Mouse (Mus musculus) heart, adult 2 months (tissue): ENCODE data around the gene Mecr. TPM values are rescaled to one million over a fixed set of nuclear protein-coding genes. Genes with fewer than 3 reads are reported as not detected.

Experiments used
- DNase-seq, 2 experiments: peaks; one replicate each; pipeline ENCODE4 v3.0.0; 2021
- H3K27ac ChIP-seq: fragments of 200-600 bp; 2 replicates; pipeline ENCODE4 v1.8.1; 2022
- H3K27me3 ChIP-seq: fragments of 200-500 bp; 2 replicates; pipeline ENCODE4 v1.6.1; 2012; ENCODE audit warnings: mild to moderate bottlenecking, low read length, inconsistent platforms, mixed read lengths; ENCODE audit not compliant: control insufficient read depth, insufficient read depth
- H3K36me3 ChIP-seq: fragments of 200-500 bp; 2 replicates; pipeline ENCODE4 v1.6.1; 2012; ENCODE audit warnings: low read length, inconsistent platforms; ENCODE audit not compliant: control insufficient read depth, insufficient read depth
- H3K4me1 ChIP-seq: fragments of 200-500 bp; 2 replicates; pipeline ENCODE4 v1.6.1; 2011; ENCODE audit warnings: low read length; ENCODE audit not compliant: control insufficient read depth, insufficient read depth
- H3K4me3 ChIP-seq: fragments of 200-600 bp; 2 replicates; pipeline ENCODE4 v1.8.1; 2022
- H3K79me2 ChIP-seq: fragments of 200-500 bp; replicated peaks from 2 replicates; pipeline ENCODE4 v1.6.1; 2012; ENCODE audit warnings: mild to moderate bottlenecking, inconsistent platforms, low read length, moderate library complexity, mixed read lengths; ENCODE audit not compliant: control insufficient read depth, insufficient read depth
- H3K9ac ChIP-seq: fragments of 200-500 bp; 2 replicates; pipeline ENCODE4 v1.6.1; 2012; ENCODE audit warnings: low read depth, mild to moderate bottlenecking, control low read depth, inconsistent platforms, low read length, mixed read lengths
- CTCF ChIP-seq: fragments of 200-600 bp; IDR thresholded peaks from 2 replicates; pipeline ENCODE4 v1.8.1; 2022; ENCODE audit warnings: antibody characterized with exemption, mild to moderate bottlenecking, moderate library complexity
- EP300 ChIP-seq: fragments of 200-500 bp; IDR thresholded peaks from 2 replicates; pipeline ENCODE4 v1.6.1; 2011; ENCODE audit warnings: low read depth, low read length, control low read depth; ENCODE audit not compliant: insufficient read depth
- POLR2A ChIP-seq: fragments of 200-500 bp; IDR thresholded peaks from 2 replicates; pipeline ENCODE4 v1.6.1; 2011; ENCODE audit warnings: mild to moderate bottlenecking, low read depth, low read length, control low read depth; ENCODE audit not compliant: insufficient read depth
- WGBS: fragments of 180-500 bp; shearing (Covaris S2); methylation state at CpG from one replicate; pipeline ENCODE4 v1.1.7; 2018; 5-methylcytosine and 5-hydroxymethylcytosine counted together
- intact Hi-C: fragments of 180-260 bp; cut with DNase I; formaldehyde crosslinking; loops from one replicate; pipeline ENCODE4 v1.15.1; 2025
- polyA plus RNA-seq: library from polyadenylated mRNA; depleted of rRNA; stranded (reverse); fragments of >200 nt; gene quantifications from 2 replicates; pipeline ENCODE4 v1.2.3, GENCODE M21; 2012
- total RNA-seq, 2 experiments: library from RNA; stranded (reverse); gene quantifications; 2 replicates each; pipeline ENCODE4 v1.2.3; 2021

The Mecr gene
- total and polyA plus RNA-seq, 3 experiments, result 27.7 to 32.9 (median 28.3) TPM

GRCm38 (mm10) chr4:131821161-131821731, 22.0 kb upstream of the Mecr start:
- WGBS, result 56% methylated on average over 16 of the region's 16 CpGs
- H3K79me2 ChIP-seq, result no peaks in the 10 kb centered on the region
- no peaks in the 10 kb centered on the region for H3K36me3 ChIP-seq
- no peak for DNase-seq
- no peaks in the 10 kb centered on the region for H3K27me3 ChIP-seq
- intact Hi-C loops, result no loop called here
- H3K4me3 ChIP-seq, result no peak overlapping the region
- H3K27ac ChIP-seq, result no peak overlapping the region
- no peak overlapping the region for H3K9ac ChIP-seq
- TF ChIP-seq EP300 (no peak), POLR2A (no peak), CTCF (no peak)
- no peaks in the 10 kb centered on the region for H3K4me1 ChIP-seq

GRCm38 (mm10) chr4:131822583-131822982, 20.7 kb upstream of the Mecr start:
- no peak for TF ChIP-seq POLR2A
- TF ChIP-seq CTCF, result no peak
- TF ChIP-seq EP300, result no peak
- Histone ChIP-seq H3K27me3 (no peaks in the 10 kb centered on the region), H3K4me1 (no peaks in the 10 kb centered on the region), H3K9ac (no peak overlapping the region), H3K27ac (no peak overlapping the region), H3K36me3 (no peaks in the 10 kb centered on the region), H3K79me2 (no peaks in the 10 kb centered on the region), H3K4me3 (no peak overlapping the region)
- no peak for DNase-seq
- 86% methylated on average over 3 of the region's 3 CpGs for WGBS
- intact Hi-C loops, result no loop called here

GRCm38 (mm10) chr4:131824939-131825338, 18.3 kb upstream of the Mecr start:
- H3K4me3 ChIP-seq, result no peak overlapping the region
- no peak overlapping the region for H3K9ac ChIP-seq
- WGBS, result 69% methylated on average over 3 of the region's 3 CpGs
- no peak for TF ChIP-seq POLR2A
- TF ChIP-seq CTCF, result no peak
- TF ChIP-seq EP300, result no peak
- H3K36me3 ChIP-seq, result no peaks in the 10 kb centered on the region
- DNase-seq, result no peak
- no peaks in the 10 kb centered on the region for H3K27me3 ChIP-seq
- intact Hi-C loops, result no loop called here
- H3K4me1 ChIP-seq, result no peaks in the 10 kb centered on the region
- no peaks in the 10 kb centered on the region for H3K79me2 ChIP-seq
- no peak overlapping the region for H3K27ac ChIP-seq

GRCm38 (mm10) chr4:131825830-131826229, 17.4 kb upstream of the Mecr start:
- no peaks in the 10 kb centered on the region for H3K79me2 ChIP-seq

GRCm38 (mm10) chr4:131826905-131827304, 16.4 kb upstream of the Mecr start:
- 18% methylated on average over 6 of the region's 6 CpGs for WGBS
- Histone ChIP-seq H3K27ac (no peak overlapping the region), H3K9ac (no peak overlapping the region), H3K79me2 (no peaks in the 10 kb centered on the region), H3K4me3 (no peak overlapping the region), H3K4me1 (no peaks in the 10 kb centered on the region), H3K36me3 (no peaks in the 10 kb centered on the region), H3K27me3 (no peaks in the 10 kb centered on the region)
- intact Hi-C loops, result no loop called here
- no peak for DNase-seq
- TF ChIP-seq EP300 (no peak), CTCF (no peak), POLR2A (no peak)

More at GRCm38 (mm10) chr4:131825830-131826229, 17.4 kb upstream of the Mecr start:
- Histone ChIP-seq H3K4me1 (no peaks in the 10 kb centered on the region), H3K27ac (no peak overlapping the region), H3K27me3 (no peaks in the 10 kb centered on the region), H3K36me3 (no peaks in the 10 kb centered on the region), H3K4me3 (no peak overlapping the region), H3K9ac (no peak overlapping the region)
- DNase-seq, result peak; percentile 52 to 64
- TF ChIP-seq EP300 (no peak), CTCF (peak; percentile 76)
- 42% methylated on average over 8 of the region's 8 CpGs for WGBS
- intact Hi-C loops, result no loop called here

GRCm38 (mm10) chr4:131829123-131829522, 14.1 kb upstream of the Mecr start:
- no peaks in the 10 kb centered on the region for H3K79me2 ChIP-seq
- no peak overlapping the region for H3K9ac ChIP-seq
- TF ChIP-seq POLR2A, result no peak
- no peak for TF ChIP-seq CTCF
- no peak for TF ChIP-seq EP300
- H3K27ac ChIP-seq, result no peak overlapping the region
- H3K27me3 ChIP-seq, result no peaks in the 10 kb centered on the region
- H3K36me3 ChIP-seq, result no peaks in the 10 kb centered on the region
- H3K4me3 ChIP-seq, result no peak overlapping the region
- 70% methylated on average over 8 of the region's 8 CpGs for WGBS
- intact Hi-C loops, result no loop called here
- no peaks in the 10 kb centered on the region for H3K4me1 ChIP-seq
- DNase-seq, result no peak
